Mouse (Mus musculus) erythroid progenitor cell, adult 5-6 weeks (primary cell): ENCODE results near the gene Pde1c. TPM values are rescaled to one million over a fixed set of nuclear protein-coding genes. Genes with fewer than 3 reads are reported as not detected.

Source experiments
- ATAC-seq: replicated peaks from 2 replicates; pipeline ENCODE4 v1.8.0; 2016; ENCODE audit warnings: moderate number of reproducible peaks, mild to moderate bottlenecking, moderate TSS enrichment, inconsistent platforms; ENCODE audit not compliant: poor library complexity, low FRiP score, severe bottlenecking
- total RNA-seq, 2 experiments: library from RNA; stranded (forward) in 1 of 2; stranded (reverse) in 1 of 2; fragments of 150-400 nt in 1 of 2; fragments of 186-747, 209-891 nt in 1 of 2; gene quantifications; 2 replicates each; pipeline versions ENCODE4 v1.2.3 to v1.2.4; 2015 to 2017; ENCODE audit warnings: low replicate concordance in 2 of 2

Pde1c gene
- total RNA-seq, 2 experiments from 2014 or later, result 0.30 TPM; not detected in 1

DNA sequence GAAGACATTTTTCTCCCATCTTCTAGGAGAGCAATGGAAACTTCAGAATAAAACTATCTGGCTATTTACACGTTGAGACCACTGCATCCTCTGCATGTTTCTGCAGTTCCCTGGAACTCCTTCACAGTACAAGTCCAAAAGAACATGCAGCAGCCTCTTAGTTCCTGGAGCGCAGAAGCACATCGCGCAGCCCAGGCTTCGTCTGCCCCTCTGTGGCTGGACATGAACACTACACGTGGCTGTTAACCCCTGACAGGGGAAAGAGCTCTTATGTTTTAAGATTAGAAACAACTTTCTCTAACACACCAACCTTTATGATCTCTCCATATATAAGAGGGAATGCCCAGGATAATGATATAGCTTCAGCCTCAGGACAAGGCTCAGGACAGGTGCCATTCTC is 92.3 kb downstream of the Pde1c start:
- ATAC-seq, result no peak

DNA sequence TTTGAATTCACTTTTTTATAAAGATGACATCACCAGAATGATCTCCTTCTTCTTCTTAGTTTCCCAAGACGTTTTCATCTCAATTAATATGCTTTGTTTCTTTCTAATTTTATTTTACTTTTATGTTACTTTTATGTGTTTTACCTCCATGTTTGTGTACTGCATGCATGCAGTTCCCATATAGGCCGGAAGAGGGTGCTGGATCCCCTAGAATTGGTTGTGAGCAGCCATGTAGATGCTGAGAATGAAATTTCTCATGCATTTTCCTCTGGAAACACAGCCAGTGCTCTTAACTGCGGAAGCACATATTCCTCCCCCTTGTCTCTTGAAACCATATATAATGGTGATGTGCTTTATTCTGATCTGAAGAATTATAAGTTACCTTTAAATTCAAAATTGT is 110.8 kb downstream of the Pde1c start:
- no peak for ATAC-seq

DNA sequence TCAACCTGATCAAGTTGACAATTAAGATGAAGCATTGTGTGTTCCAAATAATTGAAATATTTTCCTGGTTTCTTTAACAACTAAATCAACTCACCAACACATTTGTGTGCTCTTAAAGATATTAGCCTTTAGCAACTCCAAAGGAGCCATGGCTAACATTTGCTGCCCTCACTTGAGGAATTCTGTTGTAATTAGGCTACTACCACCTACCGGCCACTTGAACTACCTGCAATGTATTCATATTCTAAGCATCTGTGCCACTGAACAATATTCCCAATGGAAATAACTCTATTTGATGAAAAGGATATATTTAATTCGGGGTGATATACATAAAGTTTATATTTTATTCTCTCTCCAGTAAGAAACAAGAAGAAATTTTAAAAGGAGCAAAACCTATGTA is 121.0 kb downstream of the Pde1c start:
- no peak for ATAC-seq

DNA sequence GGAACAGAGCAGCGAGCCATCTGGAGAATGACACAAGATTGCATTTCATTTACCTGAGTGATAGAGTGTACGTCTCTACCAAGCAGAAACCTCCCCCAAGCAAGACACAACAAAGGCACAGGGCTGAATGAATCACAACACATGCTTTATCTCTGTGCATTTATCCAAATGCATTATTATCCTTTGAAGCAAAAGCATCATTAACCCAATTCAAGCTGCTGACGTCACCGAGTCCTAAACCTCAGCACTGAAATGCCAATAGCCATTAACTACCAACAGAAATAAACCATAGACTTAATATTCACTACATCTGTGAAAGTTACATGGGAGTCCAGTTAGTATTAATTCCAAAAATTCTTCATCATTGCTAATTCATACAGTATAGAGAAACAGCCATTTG is 127.4 kb downstream of the Pde1c start:
- no peak for ATAC-seq

DNA sequence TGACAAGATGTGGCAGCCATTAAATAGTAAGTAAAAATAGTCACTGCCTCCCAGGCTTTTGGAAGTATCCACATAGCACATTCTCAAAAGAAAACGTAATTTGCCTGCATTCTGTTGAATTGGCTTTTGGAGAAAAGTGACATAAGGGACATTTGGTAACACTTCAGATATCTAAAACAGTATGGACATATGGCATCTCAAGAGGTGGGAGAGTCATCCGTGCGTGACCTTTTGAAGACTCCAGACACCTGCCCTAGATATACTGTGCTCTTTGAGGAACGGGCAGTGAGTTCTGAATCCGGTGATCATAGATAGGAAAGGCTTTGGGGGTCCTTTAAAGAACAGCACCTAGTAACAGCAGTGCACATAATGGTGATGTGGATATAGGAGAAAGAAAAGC is 143.1 kb downstream of the Pde1c start:
- no peak for ATAC-seq

DNA sequence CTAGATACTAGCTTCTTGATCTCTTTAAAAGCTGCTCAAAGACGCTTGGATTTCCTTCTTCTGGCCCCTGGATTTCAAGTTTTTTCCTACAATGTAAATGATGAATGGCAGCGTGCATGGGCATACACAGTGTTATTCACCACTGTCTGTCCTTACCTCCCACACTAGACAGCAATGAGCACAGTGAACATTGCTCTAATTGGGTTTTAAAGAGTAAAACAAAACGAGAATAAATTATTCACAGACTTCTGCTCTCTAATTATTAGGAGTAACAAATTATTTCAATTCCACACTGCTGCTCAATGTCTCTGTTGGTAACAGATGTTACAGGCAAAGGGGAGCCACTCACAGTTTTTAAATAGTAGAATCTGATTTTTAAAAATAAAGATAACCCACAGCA is 146.0 kb downstream of the Pde1c start:
- no peak for ATAC-seq

DNA sequence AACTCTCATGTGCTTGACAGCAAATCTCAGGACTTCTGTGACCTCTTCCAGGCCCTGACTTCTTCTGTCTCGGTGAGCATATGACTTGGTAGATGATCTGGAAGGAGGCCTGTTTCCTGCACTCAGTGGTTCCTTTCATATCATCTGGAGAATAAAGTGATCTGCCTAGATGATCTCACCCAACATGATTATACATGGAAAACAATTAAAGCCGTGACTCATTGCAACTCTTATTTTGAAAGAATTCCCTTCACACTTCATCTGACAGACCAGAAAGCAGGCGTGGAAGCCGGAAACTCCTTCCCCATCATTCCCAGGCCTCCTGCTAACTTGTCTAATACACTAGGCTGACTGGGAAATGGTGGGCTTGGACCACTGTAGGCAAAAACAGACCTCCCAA is 152.7 kb downstream of the Pde1c start:
- ATAC-seq, result no peak

DNA sequence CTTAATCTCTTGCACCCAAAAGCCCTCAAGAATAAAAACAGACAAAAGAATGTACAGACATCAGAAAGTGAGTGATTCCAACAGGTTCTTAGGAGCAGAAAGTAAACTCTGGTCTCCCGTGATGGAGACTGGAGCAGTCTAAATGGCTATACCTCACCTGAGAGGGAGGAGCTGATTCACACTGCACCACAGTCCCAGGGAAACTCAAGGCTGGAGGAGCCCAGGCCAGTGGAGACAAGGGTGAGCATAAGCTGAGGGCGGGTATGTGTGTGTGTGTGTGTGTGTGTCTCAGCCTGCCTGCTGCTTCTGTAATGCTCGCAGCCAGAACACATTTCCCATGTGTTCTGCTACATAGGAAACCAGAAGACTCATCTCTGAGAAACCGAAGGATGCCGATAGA is 179.7 kb downstream of the Pde1c start:
- ATAC-seq, result no peak

DNA sequence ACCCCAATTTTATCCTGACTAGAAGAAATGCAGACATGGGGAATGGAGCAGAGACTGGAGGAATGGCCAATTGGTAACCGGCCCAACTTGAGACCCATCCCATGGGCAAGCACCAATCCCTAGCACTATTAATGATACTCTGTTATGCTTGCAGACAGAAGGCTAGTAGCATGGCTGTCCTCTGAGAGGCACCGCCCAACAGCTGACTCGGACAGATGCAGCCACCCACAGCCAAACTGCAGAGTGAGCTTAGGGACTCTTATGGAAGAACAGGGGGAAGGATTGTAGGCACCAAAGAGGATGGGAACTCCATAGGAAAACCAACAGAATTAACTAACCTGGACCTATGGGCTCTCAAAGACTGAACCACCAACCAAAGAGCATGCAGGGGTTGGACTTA is 192.5 kb downstream of the Pde1c start:
- ATAC-seq, result no peak

DNA sequence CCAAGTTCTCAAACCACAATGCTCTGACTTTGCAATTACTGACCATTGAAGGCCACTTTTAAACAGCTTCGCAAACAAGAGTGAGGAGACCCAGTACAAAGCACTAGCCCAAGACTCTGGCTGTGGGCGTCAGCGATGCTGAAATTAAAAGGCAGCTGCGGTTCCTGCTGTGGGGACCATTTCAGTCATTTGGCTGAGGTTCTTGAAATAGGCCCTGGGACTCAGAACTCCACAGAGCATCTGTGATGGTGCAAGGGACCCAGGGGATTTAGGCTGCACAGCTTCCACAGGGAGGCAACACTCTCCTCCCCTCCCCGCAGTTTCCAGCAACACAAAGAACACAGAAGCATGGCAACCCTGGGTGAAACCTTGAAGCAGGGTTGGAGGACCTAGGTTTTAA is 194.7 kb downstream of the Pde1c start:
- no peak for ATAC-seq

DNA sequence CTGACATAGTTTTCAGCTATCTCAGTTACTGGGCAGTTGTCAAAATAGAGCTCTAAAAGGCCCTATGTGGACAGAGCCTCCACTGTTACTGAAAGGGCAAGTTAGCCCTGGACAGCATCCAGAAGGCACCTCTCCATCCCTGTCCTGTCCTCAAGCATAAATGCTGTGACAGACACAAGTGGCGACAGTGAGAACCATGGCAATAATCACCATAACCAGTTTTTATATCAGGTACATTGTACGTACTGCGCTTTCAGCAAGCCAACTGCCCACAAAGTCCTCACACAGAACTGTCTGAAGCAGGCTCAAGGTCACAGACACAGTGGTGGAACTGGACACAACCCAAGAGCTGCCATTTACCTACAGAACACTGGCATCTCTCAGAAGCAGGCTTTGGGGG is 195.2 kb downstream of the Pde1c start:
- no peak for ATAC-seq

DNA sequence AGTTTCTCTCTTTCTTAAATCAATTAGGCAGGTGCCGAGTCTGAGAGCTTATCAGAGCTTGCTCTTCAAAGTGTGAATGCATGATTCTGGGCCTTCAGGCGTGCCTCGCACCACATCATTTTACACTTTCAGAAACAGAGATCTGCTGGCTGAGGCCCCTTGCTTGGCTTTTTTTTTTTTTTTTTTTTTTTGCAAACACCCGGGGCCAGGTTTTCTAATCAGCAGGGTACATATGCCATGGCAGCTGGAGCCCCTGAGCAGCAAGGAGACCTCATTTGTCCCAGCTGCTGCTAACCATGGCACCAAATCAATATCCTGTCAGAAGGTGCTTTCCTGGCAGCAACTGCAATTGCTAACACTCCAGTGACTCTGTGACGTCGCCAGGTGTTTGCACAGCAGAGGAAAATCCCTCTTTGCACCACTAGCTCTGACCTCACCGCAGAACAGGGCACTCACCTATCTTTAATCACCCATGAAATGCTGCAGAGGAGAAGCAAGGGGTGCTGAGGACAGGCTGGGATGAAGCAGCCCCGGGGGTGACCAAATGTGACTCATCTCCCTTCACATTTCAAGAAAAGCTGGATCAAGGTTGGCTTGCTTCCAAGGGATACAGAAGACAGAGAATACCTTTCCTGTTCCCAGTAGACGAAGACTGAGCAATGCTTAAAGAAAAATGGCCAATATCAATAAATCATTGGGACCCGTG is 195.7 kb downstream of the Pde1c start:
- no peak for ATAC-seq

DNA sequence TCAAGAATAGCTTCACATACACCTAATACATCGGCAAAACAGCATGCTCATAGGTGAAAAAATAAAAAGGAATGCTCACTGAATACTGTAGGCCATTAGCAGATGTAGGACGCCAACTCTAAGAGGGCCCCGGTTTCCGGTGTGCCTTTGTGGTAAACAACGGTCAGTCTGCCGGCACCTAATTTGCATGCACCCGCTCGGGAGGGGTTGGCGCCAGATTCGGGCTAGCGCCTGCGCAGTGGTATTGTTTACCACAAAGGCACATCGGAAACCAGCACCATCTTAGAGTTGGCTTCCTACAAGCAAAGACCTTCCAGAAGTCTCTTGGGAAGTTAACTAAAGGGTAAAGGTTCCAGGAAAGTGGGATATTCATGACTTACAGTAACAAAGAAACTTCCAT is 199.4 kb downstream of the Pde1c start:
- no peak for ATAC-seq

DNA sequence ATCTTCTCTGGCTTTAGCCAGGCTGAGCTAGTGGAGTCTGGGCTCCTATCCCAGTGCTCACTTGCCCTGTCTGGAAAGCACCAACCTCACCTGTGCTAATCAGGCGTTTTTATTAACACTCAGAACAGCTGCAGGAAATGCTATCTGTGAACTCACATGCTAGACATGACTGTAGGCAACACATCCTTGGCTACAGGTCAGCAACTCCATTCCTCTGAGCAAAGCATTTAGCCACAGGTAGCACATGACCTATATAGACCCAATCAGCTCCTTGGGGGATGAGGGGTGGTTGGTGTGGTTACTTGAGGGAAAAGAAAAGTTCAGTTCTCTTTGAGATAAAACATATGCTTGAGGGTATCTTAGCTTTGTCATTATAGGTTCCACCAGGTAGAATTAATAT is 200.8 kb downstream of the Pde1c start:
- no peak for ATAC-seq

DNA sequence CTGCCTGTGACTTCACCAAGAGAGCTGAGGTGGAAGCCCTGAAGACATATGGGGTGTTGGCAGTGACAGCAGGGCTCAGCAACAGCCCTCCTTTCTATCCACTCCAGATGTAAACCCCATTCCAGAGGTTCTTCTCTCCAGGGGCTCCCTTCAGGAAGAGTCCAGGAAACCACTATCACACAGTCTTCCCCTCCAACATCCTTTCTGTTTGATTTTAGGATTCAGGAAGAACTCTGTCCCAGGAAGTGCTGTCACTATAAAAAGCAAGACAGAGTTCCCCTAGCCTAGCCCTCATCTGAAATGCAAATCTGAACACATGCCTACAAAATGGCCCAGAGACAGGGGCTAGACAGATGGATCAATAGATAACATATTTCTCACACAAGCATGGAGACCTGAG is 201.6 kb downstream of the Pde1c start:
- no peak for ATAC-seq

DNA sequence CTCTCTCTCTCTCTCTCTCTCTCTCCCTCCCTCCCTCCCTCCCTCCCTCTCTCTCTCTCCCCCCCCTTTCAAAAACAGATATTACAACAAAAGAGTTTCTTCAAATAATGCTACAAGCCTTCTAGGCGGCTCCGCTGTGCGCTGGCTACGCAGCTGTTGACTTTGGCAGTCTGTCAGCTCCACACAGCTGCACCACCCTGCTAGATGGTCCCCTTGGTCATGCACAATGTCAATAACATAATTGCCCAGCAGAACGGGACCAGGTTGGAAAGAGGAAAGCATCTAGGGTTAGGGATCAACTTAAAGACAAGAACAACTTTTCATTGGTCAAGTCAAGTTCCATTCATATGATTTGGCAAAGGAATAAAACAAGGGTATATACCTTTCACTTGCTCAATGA is 206.3 kb downstream of the Pde1c start:
- ATAC-seq, result no peak

DNA sequence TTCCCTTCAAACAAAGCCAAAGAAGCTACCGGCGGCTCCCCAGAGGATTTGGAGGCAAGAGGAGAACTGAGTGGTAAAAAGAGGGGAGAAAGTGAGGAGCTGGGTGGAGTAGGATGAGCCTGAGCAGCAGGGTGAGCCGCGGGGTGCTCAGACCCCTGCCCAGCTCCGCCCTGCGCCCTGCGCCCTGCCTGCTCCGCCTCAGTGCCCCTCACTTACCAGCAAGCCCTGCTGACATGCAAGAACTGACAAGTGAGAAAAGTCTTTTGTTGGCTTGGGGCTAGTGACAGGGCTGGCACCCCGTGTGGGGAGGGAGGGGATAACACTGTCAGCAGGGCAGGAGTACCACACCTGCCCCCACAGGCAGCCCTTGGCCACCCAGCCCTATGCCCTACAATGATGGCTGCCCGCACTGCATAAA is 206.8 kb downstream of the Pde1c start:
- ATAC-seq, result no peak

DNA sequence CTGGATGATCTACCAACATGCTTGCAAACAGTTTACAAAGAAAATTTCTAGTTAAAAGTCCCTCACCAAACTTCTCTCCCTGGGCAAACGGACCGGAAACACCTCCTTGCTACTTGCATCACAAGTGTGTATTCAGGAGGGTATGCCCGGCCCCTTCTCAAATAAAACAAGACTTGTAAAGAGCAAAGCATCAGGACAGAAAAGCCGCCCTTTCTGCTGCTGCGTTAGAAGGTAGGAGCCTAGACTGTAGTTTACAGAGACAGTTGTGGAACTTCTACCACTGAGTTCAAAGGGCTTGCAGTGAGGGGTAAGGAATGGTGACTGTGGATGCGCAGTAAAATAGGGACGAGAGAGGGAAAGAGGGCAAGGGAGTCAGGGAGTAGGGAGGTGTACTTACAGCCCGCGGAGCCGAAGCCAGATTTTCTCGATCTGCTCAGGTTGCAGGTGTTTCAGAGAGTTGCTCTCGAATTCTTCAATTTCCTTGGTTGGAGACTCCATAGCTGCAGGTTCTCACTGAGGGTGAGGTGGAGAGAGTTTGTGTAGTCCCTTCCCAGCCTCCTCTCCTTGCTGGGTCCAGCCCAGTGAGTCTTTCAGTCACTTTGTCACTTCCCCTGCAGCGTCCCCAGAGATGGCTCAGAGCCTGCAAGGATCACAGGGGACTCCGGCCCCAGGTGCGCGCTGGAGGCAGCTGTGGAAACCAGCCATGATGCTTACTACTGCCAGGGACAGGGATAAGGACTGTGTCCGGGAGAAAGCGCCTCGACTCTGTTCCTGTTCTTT is 207.4 kb downstream of the Pde1c start:
- no peak for ATAC-seq

DNA sequence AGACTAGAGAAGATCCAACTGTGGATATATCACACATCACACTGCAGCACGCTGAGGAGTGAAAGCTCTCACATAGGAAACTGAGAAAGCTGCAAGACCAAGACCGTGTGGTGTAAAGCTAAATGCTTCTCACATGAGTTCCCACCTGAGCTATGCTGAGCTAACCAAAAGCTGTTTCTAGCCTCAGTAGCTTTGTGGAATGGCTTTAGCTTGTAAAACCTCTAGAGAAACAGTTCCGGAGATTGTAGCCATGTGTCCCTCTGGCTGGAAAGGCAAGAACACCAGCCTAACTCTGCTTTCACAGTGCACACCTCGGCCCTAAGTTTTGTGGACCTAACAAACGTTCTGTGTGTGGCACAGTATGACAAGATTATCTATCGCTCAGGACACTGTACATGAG is 208.8 kb downstream of the Pde1c start:
- no peak for ATAC-seq

DNA sequence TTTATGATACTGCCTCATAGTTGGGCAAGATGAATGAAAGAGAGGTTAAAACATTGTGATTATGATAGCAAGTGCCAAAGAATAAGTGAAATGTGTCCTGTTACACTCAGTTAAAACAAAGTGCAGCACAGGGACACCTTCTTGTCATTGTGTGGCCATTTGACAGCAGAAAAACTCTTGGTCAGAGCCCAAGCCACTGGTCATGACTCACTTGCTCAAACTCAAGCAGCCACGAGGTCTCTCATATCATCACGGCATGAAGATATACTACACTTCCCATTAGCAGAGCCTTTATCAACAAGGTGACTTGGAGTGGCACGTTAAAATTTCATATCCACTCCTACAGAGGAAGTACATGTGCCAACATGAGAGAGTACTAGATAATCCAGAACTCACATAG is 209.8 kb downstream of the Pde1c start:
- no peak for ATAC-seq

DNA sequence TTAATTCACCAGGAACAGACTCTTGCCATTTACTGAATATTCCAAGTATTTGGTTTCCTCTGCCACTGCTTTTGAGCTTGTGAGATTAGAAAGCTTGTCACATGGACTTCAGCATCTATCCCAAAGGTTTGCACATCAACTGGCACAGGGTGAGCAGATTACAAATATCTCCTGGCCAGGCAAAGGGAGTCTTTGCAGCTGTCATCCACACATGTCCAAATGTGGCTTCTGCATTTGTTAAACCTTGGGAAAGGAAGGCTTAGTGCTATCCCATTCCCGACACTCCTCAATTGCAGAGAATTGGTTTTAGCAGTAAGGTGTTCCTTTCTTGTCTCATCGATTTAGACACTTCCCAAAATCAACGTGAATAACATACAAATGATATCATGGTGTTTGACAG is 221.7 kb downstream of the Pde1c start:
- no peak for ATAC-seq

DNA sequence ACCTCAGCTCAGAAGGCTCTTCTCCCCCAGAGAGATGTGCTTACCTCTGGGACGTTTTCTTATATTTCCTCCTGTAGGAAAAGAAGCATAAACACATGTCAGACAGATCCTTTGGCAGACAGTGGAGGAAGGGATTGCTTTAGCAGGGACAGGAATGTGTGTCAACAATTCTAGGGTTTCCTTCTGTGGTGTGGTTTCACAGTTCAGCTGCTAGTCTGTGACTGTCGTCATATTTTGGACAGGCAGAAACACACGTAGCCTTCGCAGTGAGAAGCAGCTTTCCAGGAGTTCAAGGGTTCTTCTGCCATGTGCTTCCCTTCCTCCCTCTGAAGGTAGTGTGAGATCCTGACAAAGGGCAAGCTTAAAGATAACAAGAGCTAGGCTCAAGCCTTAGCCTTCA is 223.8 kb downstream of the Pde1c start:
- no peak for ATAC-seq
